Mouse (Mus musculus) myocyte (in vitro differentiated cells): ENCODE measurements around the gene Orc1. TPM values are rescaled to one million over a fixed set of nuclear protein-coding genes. Genes with fewer than 3 reads are reported as not detected.

ENCODE experiments used
- H3K27me3 ChIP-seq: one replicate; pipeline ENCODE4 v1.6.1; 2011; ENCODE audit not compliant: control insufficient read depth, insufficient read depth, insufficient read length
- H3K36me3 ChIP-seq: one replicate; pipeline ENCODE4 v1.6.1; 2011; ENCODE audit not compliant: control insufficient read depth, insufficient read depth
- H3K4me2 ChIP-seq: one replicate; pipeline ENCODE4 v1.6.1; 2011; ENCODE audit warnings: low read depth, control low read depth
- H3K4me3 ChIP-seq: one replicate; pipeline ENCODE4 v1.5.1; 2011; ENCODE audit warnings: mild to moderate bottlenecking, control low read depth, moderate library complexity
- H3K79me2 ChIP-seq: one replicate; pipeline ENCODE4 v1.6.1; 2011; ENCODE audit not compliant: control insufficient read depth, insufficient read depth
- H3ac ChIP-seq: one replicate; pipeline ENCODE4 v1.6.1; 2011; ENCODE audit not compliant: control insufficient read depth, insufficient read length
- CEBPB ChIP-seq: IDR thresholded peaks from 2 replicates; pipeline ENCODE4 v1.6.1; 2011; ENCODE audit warnings: mild to moderate bottlenecking, moderate library complexity; ENCODE audit not compliant: poor library complexity, insufficient read depth, severe bottlenecking
- E2F4 ChIP-seq: IDR thresholded peaks from one replicate; pipeline ENCODE4 v1.6.1; 2011; ENCODE audit warnings: mild to moderate bottlenecking, control low read depth, moderate library complexity; ENCODE audit not compliant: insufficient read depth
- MAX ChIP-seq: IDR thresholded peaks from one replicate; pipeline ENCODE4 v1.6.1; 2011; ENCODE audit warnings: low read depth, mild to moderate bottlenecking, control low read depth
- MYOD1 ChIP-seq, 3 experiments: IDR thresholded peaks; one replicate each; pipeline ENCODE4 v1.6.1; 2011; ENCODE audit warnings: control low read depth in 2 of 3, low read depth in 2 of 3, mild to moderate bottlenecking in 2 of 3, moderate library complexity in 1 of 3; ENCODE audit not compliant: insufficient read length in 2 of 3, control insufficient read depth in 1 of 3
- MYOG ChIP-seq, 3 experiments: IDR thresholded peaks; one replicate each; pipeline ENCODE4 v1.6.1; 2011; ENCODE audit warnings: control low read depth in 2 of 3, low read depth in 2 of 3, mild to moderate bottlenecking in 2 of 3; ENCODE audit not compliant: insufficient read length in 2 of 3, control insufficient read depth in 1 of 3, insufficient read depth in 1 of 3
- POLR2A ChIP-seq: IDR thresholded peaks from one replicate; pipeline ENCODE4 v1.6.1; 2011; ENCODE audit warnings: low read depth, mild to moderate bottlenecking, control low read depth, moderate library complexity; ENCODE audit not compliant: insufficient read length
- POLR2AphosphoS2 ChIP-seq: IDR thresholded peaks from one replicate; pipeline ENCODE4 v1.6.1; 2011; ENCODE audit warnings: low read depth, control low read depth; ENCODE audit not compliant: insufficient read length
- REST ChIP-seq: IDR thresholded peaks from one replicate; pipeline ENCODE4 v1.6.1; 2011; ENCODE audit warnings: mild to moderate bottlenecking, control low read depth, moderate library complexity; ENCODE audit not compliant: insufficient read depth, insufficient read length
- SRF ChIP-seq: IDR thresholded peaks from one replicate; pipeline ENCODE4 v1.6.1; 2011; ENCODE audit warnings: low read depth; ENCODE audit not compliant: control insufficient read depth, insufficient read length
- TCF12 ChIP-seq: IDR thresholded peaks from one replicate; pipeline ENCODE4 v1.6.1; 2011; ENCODE audit warnings: mild to moderate bottlenecking, control low read depth; ENCODE audit not compliant: poor library complexity, insufficient read depth, severe bottlenecking
- TCF3 ChIP-seq: IDR thresholded peaks from one replicate; pipeline ENCODE4 v1.6.1; 2011; ENCODE audit warnings: low read depth, control low read depth; ENCODE audit not compliant: insufficient read length
- USF1 ChIP-seq: IDR thresholded peaks from one replicate; pipeline ENCODE4 v1.6.1; 2011; ENCODE audit warnings: low read depth, mild to moderate bottlenecking, control low read depth, moderate library complexity
- polyA plus RNA-seq: library from polyadenylated mRNA; unstranded; fragments of >200 nt; fragmentation: generic; extraction: Trizol; gene quantifications from one replicate; pipeline ENCODE4 v1.2.1, GENCODE M21; 2012; ENCODE audit warnings: missing spikeins

Orc1 gene
- polyA plus RNA-seq, 1 experiment, result 0.84 TPM

GRCm38 (mm10) chr4:108610935-108611334 is 31.7 kb downstream of the Orc1 start:
- Histone ChIP-seq H3K4me2 (no peak overlapping the region), H3K36me3 (no peaks in the 10 kb centered on the region), H3K27me3 (no peaks in the 10 kb centered on the region), H3K4me3 (no peak overlapping the region), H3ac (no peak overlapping the region), H3K79me2 (no peaks in the 10 kb centered on the region)
- TF ChIP-seq MAX (no peak), SRF (no peak), POLR2A (no peak), REST (no peak), MYOD1 (IDR thresholded peaks at IDR 0.05; ENCODE audit: control insufficient read depth in 1 of 3, insufficient read length in 2 of 3, low read depth in 2 of 3) (no peak), E2F4 (no peak), USF1 (no peak), MYOG (IDR thresholded peaks at IDR 0.05; ENCODE audit: control insufficient read depth in 1 of 3, insufficient read depth in 1 of 3, insufficient read length in 2 of 3, low read depth in 2 of 3) (no peak), CEBPB (no peak)

GRCm38 (mm10) chr4:108618586-108618985 is 39.4 kb downstream of the Orc1 start:
- peak overlapping the region; percentile 83 for H3K4me3 ChIP-seq
- peak overlapping the region; percentile 84 for H3K4me2 ChIP-seq

GRCm38 (mm10) chr4:108619165-108619564 is 39.9 kb downstream of the Orc1 start:
- H3K4me2 ChIP-seq, result peak overlapping the region; percentile 84
- H3K4me3 ChIP-seq, result peak overlapping the region; percentile 83
- peaks cover 13% of the 10 kb centered on the region for H3K79me2 ChIP-seq
- no peak for TF ChIP-seq MAX
- no peak for TF ChIP-seq E2F4
- no peak for TF ChIP-seq POLR2A
- no peak for TF ChIP-seq TCF3
- TF ChIP-seq TCF12, result no peak
- TF ChIP-seq CEBPB, result no peak
- TF ChIP-seq REST, result no peak
- no peak for TF ChIP-seq SRF
- TF ChIP-seq MYOG (IDR thresholded peaks at IDR 0.05; ENCODE audit: control insufficient read depth in 1 of 3, insufficient read depth in 1 of 3, insufficient read length in 2 of 3, low read depth in 2 of 3), result no peak
- no peak for TF ChIP-seq USF1
- TF ChIP-seq MYOD1 (IDR thresholded peaks at IDR 0.05; ENCODE audit: control insufficient read depth in 1 of 3, insufficient read length in 2 of 3, low read depth in 2 of 3), result no peak
- TF ChIP-seq POLR2AphosphoS2, result no peak
- peak overlapping the region; percentile 50 for H3ac ChIP-seq
- no peaks in the 10 kb centered on the region for H3K36me3 ChIP-seq
- H3K27me3 ChIP-seq, result no peaks in the 10 kb centered on the region

More at GRCm38 (mm10) chr4:108618586-108618985, 39.4 kb downstream of the Orc1 start:
- H3K36me3 ChIP-seq, result no peaks in the 10 kb centered on the region
- no peak overlapping the region for H3ac ChIP-seq
- TF ChIP-seq TCF12 (no peak), USF1 (no peak), TCF3 (no peak), POLR2A (no peak), MAX (no peak)
- peaks cover 13% of the 10 kb centered on the region for H3K79me2 ChIP-seq
- H3K27me3 ChIP-seq, result no peaks in the 10 kb centered on the region

DNA sequence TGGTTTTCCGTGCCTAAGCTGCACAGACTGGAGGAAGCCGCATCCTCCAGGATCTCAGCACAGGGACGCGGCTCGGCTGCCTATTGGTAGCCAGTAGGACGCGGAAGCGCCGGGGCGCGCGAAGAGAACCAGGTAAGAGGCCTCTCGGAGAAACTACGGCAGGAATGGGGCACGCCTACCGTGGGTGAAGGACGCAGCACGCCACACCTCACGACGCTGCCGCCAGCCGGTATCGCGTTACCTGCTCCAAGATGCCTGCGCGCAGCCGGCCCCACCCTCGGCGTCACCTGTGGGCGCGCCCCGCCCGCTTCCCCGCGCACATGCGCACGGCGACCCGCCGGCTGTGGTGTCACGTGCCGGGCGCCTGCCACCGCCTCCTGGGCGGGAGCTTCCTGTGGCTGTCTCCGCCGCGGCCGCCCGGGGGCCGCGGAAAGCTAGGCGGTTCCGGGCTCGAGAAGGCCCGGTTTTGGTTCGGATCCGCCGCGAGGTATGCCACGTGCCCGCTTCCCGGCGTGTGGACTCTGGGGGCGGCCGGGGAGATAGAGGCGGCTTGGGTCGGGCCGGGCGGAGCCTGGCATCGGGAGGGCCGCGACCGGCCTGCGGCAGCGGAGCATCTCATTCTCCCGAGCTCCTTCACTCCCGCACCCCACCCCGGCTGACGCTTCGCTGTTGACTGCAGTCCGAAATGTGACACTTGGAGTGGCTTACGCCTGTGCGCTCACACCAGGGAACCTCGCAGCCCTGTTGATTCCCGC is 40.5 kb downstream of the Orc1 start, which contains the start of gene Cc2d1b:
TSS of gene Cc2d1b (plus strand) at position 354 of the 755 bp plus-strand sequence.
- peak; percentile 67 for TF ChIP-seq SRF
- peak in 2 of 3 experiments; percentile 70 to 73 for TF ChIP-seq MYOG (IDR thresholded peaks at IDR 0.05; ENCODE audit: control insufficient read depth in 1 of 3, insufficient read depth in 1 of 3, insufficient read length in 2 of 3, low read depth in 2 of 3)
- TF ChIP-seq CEBPB, result no peak
- no peak for TF ChIP-seq MAX
- no peak for TF ChIP-seq TCF12
- TF ChIP-seq REST, result no peak
- peak; percentile 62 for TF ChIP-seq E2F4
- TF ChIP-seq TCF3, result peak; percentile 8
- peak; percentile 91 for TF ChIP-seq USF1
- TF ChIP-seq POLR2AphosphoS2, result peak; percentile 91
- peak in 2 of 3 experiments; percentile 37 to 86 for TF ChIP-seq MYOD1 (IDR thresholded peaks at IDR 0.05; ENCODE audit: control insufficient read depth in 1 of 3, insufficient read length in 2 of 3, low read depth in 2 of 3)
- peak; percentile 85 for TF ChIP-seq POLR2A
- peaks cover 13% of the 10 kb centered on the region for H3K79me2 ChIP-seq
- H3ac ChIP-seq, result peak within 1 kb of the TSS; percentile 50
- no peaks in the 10 kb centered on the region for H3K27me3 ChIP-seq
- H3K4me2 ChIP-seq, result peak within 1 kb of the TSS; percentile 99
- peak within 1 kb of the TSS; percentile 83 for H3K4me3 ChIP-seq
- no peaks in the 10 kb centered on the region for H3K36me3 ChIP-seq
